Mouse (Mus musculus) ES-Bruce4 (cell line): Measurements from ENCODE around the gene Hist1h1a.

ENCODE experiments used
- CTCF ChIP-seq: IDR thresholded peaks from one replicate; pipeline ENCODE4 v1.8.1; 2011; ENCODE audit warnings: low read depth, low read length
- EP300 ChIP-seq: IDR thresholded peaks from 2 replicates; pipeline ENCODE4 v1.6.1; 2011; ENCODE audit warnings: low read depth, low read length; ENCODE audit not compliant: insufficient read depth
- POLR2A ChIP-seq: IDR thresholded peaks from one replicate; pipeline ENCODE4 v1.8.1; 2011; ENCODE audit warnings: low read length; ENCODE audit not compliant: insufficient read depth

GRCm38 (mm10) chr13:23765172-23765513, 1.7 kb downstream of the Hist1h1a start:
- TF ChIP-seq POLR2A (no peak), CTCF (no peak), EP300 (no peak)
